Mouse (Mus musculus): Measurements from ENCODE around the gene Spef1.

DNA sequence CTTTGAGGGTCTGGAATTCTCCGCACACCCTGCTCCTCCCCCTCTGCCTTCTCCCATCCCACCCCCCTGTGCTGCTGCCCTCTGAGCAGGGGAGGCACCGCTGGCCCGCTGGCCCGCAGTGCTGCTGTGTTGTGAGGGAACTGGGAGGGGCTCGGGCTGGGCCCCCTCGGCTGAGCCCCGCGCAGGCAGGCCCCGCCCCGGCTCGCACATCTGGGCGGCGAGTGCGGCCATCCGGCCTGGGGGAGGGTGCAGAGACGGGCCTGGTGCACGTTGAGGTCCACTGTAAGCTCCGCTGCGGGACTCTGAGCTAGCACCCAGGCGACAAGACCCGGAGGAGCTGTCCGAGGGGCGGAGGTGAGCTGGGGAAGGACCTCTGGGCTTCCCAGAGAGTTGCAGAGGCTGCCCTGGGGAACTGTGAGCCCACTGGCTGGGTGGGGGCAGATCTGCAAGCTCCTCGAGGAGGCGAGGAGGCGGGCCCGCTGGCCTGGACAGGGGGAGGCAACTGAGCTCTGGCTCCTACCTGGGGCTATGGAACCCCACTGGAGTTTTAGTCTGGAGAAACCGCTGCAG, 59.8 kb downstream of the Spef1 start, which contains the start of gene Hspa12b:
- TF ChIP-seq CTCF (IDR thresholded peaks at IDR 0.05; ENCODE audit: low read depth, low read length) (no peak), GATA1 (IDR thresholded peaks at IDR 0.05; ENCODE audit: borderline replicate concordance, low read length) (no peak), POLR2AphosphoS5 (IDR thresholded peaks at IDR 0.05; ENCODE audit: insufficient replicate concordance, low read depth, low read length) (no peak), TAL1 (conservative IDR thresholded peaks at IDR 0.05; ENCODE audit: low read depth, low read length) (no peak), GATA2 (IDR thresholded peaks at IDR 0.05; ENCODE audit: borderline replicate concordance, low read depth, low read length) (no peak)

Measured in G1E (cell line).